Mouse (Mus musculus): ENCODE results near the gene Ttyh2.

GRCm38 (mm10) chr11:114683722-114684621, 8.7 kb downstream of the Ttyh2 start:
- TF ChIP-seq CTCF (IDR thresholded peaks at IDR 0.05; ENCODE audit: low read depth) (no peak), EP300 (IDR thresholded peaks at IDR 0.05; ENCODE audit: low read depth) (no peak)

Measured in heart, postnatal 0 days (tissue).